Mouse (Mus musculus) yolk sac, embryonic 10.5 days (tissue): ENCODE data around the gene Kcne3.

Experiments used
- DNase-seq: peaks from one replicate; pipeline ENCODE4 v3.0.0-alpha.2; 2017; ENCODE audit warnings: low spot score

The Kcne3 gene

DNA sequence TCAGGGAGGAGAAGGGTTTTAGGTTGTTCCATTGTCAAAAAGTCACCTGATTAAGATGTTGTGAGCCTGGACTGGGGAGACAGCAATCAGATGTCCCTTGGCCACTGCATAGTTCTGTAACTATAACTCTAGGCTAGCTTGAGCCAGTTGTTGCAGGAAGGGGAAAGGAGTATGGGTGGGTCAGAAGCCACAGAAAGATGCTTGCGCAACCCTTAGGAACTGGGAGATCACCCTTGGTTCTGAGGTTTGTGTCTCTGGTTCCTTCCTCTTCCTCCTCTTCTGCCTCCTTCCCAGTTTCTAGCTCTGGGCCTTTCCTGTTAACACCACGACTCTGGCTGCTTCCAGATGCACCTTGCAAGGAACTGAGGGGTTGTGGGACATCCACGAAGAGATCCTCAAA, 6.1 kb downstream of the Kcne3 start:
- DNase-seq: no peak

DNA sequence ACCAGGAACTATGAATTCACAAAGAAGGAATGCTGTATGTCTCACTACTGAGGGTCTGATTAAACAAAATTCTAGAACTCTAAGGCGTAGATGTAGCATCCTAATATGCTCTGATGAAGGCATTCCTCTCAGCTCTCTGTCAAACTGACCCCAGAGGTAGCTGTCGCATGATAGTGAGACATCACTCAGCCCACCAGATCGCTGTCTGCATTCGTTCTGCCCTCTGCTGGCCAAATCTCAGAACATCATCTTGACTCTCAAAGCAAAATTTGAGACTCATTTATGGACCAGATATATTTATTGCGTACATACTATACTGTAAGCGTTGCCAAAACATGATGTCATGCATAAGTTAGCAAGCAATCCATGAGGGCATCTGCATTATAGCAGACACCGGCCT, 11.3 kb downstream of the Kcne3 start:
- peak; percentile 23 for DNase-seq

DNA sequence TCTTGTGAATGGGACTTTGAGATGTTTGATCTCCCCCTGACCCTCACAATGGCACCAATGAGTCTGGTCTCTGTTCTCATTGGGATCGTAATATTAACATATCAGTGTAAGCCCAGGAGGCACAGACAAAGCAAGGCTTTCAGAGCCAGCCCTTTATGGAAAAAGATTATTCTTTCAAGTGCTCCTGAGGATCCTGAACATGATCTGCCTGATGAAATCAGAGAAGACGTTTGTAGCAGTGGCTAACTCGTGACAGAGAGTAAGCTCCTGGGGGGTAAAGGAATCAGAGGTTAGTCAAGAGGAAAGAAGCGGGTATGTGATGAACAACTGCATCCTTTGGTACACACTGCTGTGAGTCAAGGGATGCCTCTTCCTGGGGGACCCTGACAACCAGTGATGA, 13.9 kb downstream of the Kcne3 start:
- DNase-seq: no peak

DNA sequence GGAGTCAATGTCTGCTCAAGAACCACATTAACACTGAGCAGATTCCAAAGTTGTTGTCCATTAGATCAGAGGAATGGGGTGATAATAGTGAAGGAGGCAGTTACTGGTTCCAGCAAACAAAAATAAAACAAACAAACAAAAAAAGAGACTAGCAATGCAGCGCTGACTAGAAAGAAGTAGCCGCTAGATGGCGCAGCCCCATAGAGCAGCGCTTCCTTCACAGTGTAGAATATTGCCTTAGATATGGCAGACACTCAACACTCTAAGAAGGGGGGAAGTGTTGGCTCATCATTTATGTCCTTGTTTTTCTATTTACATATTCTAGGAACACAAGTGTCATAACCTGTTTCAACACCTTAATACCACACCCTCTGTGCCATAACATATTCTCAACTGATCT, 14.5 kb downstream of the Kcne3 start:
- DNase-seq: no peak

DNA sequence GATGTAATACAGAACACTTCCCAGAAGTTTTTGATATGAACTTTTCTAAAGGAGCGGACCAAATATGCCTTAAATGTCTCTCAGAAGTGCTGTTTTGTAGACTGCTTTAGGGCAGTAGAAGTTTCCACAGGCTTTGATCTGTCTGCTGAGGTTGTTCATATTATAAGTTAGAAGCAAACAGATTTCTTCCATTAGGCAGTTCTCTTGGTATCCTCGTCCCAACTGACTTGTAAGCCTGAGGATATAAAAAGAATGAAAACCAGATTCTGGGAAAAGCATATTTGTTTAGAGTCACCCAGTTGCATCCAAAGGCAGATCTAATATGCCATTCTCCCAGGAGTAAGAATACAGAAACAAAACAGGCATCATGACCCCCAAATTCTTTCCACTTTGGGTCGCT, 24.9 kb downstream of the Kcne3 start:
- no peak for DNase-seq

DNA sequence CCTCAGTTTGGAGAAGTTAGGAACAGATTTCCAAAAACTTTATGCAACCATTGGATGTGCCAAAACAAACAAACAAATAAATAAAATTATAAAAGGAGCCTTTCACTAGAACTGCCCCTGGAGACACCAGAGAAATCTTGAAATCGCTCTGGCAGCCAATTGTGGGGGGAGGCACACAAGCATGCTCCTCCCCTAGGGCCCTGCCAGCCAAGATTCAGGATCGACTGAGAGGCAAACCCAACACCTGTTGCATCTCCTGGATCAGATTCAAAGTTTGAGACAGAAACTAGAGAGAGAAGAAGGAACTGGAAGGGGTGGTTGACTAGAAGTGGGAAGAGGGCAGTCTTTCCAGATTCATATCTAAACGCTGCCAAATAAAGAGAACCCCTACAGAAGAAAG, 27.3 kb downstream of the Kcne3 start:
- DNase-seq: no peak

DNA sequence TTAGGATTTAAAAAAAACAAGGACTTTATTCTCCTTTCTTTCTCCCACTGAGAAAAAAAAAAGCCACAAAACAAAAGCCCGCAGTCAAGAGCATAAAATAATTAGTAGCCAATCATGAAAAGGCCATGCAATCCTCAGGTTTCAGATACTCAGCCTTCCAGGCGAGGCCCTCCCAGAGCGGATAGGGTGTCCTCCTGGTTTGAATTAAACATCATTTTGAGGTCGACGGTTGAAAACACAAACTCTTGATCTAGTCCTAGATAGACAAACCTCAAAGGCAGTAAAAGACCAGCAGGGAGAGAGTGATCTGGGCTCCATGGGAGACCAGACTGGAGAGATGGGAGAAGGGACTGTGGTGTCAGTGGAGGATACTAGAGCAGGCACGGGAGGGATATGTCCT, 28.6 kb downstream of the Kcne3 start:
- DNase-seq: no peak

DNA sequence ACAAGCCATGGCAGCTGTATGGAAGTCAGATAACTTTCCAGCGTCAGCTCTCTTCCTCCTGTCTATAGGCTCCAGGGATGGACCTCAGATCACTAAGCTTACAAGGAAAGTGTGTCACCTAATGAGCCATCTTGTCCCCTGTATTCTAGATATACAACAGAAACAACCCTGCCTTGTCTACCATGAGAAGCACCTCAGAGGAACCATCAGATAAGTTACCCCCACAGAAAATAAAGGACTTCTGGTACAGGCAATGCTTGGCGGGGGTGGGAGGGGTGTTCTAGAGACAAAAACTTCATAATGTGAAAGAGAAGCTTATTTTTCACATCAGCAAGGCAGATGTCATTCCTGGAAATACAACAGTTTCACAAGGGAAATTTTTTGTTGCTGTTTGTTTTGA, 29.8 kb downstream of the Kcne3 start:
- DNase-seq: no peak

DNA sequence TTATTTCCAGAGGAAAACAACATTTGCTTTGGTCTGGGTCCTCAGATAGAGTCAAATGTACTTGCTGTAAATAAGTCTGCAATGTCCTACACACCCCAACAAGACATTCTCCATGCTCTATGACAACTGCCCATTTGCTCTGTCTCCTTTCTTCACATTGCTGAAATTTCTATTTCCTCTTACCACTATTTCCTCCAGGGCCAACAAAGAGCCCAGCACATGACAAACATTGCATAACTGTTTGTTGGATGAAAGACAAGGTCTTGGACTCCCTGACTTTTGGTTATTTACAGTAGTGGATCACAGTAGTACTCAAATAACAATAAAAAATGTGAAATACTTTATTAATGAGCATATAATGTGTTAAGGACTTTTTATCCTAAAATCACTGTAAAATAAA, 31.6 kb downstream of the Kcne3 start:
- no peak for DNase-seq

DNA sequence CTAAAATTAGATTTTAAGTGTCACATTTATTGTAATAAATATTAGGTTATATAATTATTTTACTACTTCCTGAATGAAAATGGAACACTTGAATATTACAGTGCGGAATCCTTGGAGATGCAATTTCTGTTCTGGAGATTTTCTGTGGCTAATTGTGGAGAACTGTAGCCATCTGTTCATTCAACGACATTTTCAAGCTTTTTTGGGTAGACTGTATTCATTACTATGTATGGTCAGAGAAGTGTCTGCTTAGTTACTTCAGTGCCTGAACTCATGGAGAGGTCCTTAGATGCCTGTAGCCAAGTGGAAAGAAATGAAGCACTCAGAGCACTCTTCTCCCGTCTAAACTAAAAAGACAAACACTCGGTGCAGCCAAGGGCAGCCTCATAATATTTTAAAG, 38.0 kb downstream of the Kcne3 start:
- DNase-seq: no peak

DNA sequence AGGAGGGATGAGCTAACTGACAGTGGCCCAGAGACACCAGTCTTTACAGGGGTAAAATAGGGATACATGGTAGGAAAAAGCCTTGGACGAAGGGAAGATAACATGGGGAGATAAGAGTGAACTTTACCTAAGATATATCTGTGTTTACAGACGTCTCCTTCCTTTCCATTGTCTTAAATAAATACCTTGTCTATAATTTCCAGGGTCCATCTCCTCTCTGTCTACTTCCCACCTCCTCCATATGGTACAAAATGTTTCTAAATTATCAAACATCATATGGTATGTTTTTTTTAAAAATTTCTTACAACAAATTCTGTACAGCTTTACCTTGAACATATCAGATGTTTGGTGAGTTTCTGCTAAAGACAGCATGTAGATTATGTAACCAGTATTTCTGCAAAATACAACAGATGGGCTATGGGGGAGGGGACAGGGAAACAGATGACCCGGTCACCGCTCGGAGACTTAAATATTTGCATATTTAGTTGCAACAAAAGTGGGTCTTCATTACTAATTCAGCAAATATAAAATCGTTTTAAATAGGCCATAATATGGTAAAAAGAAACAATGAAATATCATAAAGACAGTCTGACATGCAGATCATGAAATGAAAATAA, 38.9 kb downstream of the Kcne3 start:
- DNase-seq: no peak

DNA sequence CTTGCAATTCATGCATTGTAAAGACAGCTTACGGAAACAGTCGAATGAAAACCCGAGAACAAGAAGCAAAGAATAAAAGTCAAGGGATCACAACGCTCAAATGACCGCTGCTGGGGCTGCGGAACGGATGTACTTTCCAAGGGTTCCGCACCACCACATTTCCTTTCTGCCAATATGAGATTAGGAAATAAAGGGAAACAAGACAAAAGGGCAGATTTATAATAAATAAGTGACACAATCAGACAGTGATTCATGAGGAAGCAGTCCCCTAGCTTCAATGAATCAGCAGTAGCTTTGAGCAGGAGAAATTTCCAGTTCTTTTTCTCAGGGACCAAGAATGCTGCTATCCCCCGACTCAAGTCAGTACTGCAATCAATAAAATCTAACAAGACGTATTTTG, 39.7 kb downstream of the Kcne3 start:
- no peak for DNase-seq

DNA sequence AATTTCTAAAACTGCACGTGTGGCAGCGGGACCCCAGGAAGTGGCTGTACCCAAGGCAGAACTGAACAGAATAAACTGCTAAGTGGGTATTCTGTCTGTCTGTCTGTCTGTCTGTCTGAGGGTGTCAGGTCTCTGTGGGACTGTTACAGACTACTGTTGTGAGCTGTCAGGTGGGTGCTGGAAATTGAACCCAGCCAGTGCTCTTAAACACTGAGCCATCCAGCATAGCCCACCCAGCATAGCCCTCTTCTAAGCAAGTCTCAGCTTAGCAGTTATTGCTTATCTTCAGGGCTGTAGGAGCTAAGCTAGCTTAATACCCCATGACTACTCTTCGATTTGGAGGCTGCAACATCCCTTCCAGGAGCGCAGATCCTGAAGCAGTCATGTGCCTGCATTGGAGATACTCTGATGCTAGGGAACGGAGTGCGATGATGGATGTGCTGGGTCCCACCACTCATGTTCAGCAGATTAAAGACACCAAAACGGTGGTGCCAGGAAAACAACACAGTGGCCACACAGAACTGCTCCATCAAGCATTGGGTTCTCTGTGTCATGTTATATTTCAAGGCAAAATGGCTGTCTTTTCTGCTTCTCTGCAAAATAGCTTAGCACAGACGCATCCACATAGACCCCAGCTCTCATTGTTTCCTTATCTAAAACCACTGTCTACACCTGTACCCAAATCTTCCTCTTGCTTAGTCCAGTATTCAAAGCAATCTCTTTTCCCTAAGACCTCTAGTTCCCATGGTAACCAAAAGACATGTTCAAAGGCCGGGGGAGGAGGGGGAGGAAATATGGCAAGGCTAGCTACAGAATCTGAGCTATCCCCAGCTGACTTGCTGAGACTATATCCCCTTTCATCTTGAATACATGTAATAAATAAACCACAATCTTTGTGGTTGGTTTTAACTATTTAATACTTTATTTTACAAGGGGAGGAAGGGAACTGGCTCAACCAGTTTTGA, 40.6 kb downstream of the Kcne3 start:
- DNase-seq: no peak

DNA sequence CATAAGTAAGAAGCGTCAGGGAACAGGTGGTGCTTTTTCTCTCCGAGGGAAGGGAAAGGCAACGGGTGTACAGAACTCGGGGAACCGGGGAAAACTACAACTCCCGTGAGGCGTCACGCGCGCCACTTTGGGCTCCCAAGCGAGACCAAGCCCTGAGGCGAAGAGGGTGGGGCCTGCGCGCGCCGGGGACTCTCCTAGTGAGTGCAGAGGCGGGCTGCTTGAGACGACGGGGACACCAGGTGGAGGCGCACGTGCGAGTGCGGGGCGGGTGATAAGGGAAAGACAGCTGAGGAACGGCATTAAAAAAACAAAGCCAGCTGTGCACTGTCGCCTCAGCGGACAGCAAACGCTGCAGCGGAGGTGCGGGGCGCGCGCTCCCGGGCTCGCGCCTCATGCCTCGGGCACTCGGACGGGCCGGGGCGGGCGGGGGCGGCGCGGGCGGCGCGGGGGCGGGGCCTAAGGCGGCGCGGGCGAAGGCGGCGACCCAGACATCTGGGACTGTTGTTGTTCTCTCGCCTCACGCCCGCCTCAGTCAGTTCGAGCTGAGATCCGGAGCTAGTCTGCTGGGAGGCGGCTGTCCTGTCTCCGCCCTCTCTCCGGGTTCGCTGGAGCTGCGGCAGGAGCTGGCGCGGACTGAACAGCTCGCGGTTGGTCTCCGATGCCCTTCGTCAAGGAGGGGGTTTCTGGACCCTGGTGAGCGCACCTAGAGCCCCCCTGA, 51.0 kb downstream of the Kcne3 start, which contains the start of gene Pgm2l1:
TSS of gene Pgm2l1 (plus strand) at position 237 of the 718 bp plus-strand sequence.
- peak; percentile 95 for DNase-seq

DNA sequence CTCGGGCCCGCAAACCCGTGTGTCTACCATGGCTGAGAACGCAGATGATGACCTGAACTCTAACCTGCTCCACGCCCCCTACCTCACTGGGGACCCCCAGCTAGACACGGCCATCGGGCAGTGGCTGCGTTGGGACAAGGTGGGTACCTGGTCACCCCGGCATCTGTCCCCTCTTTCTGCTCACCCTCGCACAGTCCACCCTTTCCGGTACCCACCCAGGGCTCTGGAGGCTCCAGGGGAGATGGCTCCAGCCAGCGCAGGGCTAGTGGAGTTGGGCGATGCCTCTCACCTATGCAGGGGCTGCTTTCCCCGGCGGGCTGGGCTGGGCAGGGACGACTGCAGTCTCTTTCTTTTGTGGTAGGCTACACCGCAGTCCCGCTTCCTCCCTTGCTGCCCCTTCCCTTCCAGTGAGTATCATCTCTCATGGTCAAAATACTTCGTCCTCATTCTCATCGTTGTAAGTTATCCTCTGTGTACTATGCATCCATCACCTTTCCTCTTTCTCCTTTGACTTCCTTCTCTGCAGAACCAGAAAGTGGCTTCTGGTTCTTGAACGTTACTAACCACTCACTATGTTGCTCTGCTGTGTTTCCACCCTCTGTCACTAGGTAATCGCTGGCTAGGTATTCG, 51.7 kb downstream of the Kcne3 start:
- no peak for DNase-seq

DNA sequence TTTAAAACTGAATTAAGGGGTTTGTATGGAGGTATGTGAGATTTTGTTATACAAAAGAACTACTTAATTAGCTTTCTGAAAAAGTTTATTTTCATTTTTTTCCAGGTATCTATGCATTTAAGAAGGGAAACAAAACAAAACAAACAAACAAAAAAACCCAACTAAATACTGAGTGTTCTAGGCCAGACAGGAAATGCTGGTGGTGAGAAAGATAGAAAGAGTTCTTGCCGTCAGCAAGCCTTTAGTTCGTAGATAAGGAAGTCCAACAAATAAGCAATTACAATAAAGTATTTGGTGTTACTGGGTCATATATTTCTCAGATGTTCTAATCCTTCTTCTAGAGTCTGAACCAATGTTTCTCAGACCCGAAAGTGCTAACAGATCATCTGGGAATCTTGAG, 52.7 kb downstream of the Kcne3 start:
- DNase-seq: no peak

DNA sequence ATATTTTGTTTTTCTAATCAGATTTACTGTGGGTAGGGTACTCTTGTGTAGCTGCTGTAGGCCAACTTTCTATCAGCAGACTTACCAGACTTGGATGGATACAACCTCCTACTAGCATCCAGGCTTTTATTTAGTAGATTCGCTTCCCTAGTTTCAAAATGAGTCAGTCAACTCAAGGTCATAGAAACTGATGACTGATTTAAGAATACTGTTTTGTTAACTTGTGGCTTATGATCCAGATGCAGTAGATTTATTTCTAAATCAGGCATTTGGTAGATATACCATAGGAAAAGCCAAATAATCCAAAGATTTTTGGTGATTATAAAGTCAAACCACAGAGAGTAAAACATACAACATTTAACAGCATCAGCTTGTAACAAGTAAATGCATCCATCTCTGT, 54.3 kb downstream of the Kcne3 start:
- DNase-seq: no peak

DNA sequence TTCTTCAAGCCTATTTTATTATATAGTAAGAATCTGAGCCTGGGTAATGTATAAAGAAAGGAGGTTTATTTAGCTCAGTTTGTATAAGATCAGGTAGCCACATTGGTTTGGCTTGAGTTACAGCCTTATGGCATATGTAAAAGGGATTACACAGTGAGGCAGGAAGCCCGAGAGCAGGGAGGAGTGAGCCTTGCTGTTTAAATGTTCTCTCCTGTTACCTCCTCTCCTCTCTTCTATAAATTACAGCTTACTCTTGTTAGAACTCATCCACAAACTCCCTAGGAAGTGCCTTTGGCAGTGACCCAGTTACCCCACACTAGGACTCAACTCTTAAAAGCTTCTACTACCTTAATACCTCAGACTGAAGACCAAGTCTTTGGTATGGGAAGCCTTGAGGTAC, 55.4 kb downstream of the Kcne3 start:
- no peak for DNase-seq

DNA sequence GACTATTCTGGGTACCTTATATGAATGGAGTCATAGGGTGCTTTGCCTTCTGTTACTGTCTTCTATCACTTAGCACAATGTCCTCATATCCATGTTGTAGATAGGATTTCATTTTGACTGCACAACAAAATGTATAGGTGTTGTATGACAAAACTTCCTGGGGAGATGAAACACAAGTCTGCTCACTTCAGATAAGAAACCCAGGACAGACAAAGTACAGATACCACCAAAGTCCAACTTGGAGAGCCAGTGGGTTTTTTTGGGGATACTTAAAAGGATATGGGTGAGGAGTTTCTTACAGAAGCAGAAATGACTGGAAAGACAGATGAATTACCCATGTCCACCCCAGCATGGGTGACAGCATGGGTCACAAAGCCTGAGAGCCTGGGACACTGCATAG, 57.4 kb downstream of the Kcne3 start:
- DNase-seq: no peak
